Mouse (Mus musculus) heart, embryonic 13.5 days (tissue): ENCODE measurements around the gene Stk16. TPM values are rescaled to one million over a fixed set of nuclear protein-coding genes. Genes with fewer than 3 reads are reported as not detected.
"Not testable (repeated sequence)": the region's sequence is repeated elsewhere in the genome, so short reads cannot be mapped to it uniquely, and the experiment has no call there.

Source experiments
- ATAC-seq: fragments of 200-750 bp; cut with Nextera tagmentation; 2 replicates; pipeline ENCODE4 v1.8.0; 2017; ENCODE audit warnings: moderate TSS enrichment; ENCODE audit not compliant: insufficient number of reproducible peaks, low FRiP score, low TSS enrichment; ENCODE audit errors: extremely low read depth
- H3K27ac ChIP-seq: fragments of 300-500 bp; sonication (generic); replicated peaks from 2 replicates; pipeline ENCODE4 v1.5.1; 2015; ENCODE audit warnings: moderate library complexity, mild to moderate bottlenecking, inconsistent platforms
- H3K27me3 ChIP-seq: fragments of 300-500 bp; sonication (generic); replicated peaks from 2 replicates; pipeline ENCODE4 v1.6.1; 2015; ENCODE audit warnings: mild to moderate bottlenecking, inconsistent platforms
- H3K36me3 ChIP-seq: fragments of 300-500 bp; sonication (generic); 2 replicates; pipeline ENCODE4 v1.6.1; 2015; ENCODE audit warnings: mild to moderate bottlenecking, inconsistent platforms
- H3K4me1 ChIP-seq: fragments of 300-500 bp; sonication (generic); 2 replicates; pipeline ENCODE4 v1.6.1; 2015; ENCODE audit warnings: inconsistent platforms
- H3K4me2 ChIP-seq: fragments of 300-500 bp; sonication (generic); 2 replicates; pipeline ENCODE4 v1.6.1; 2015; ENCODE audit warnings: inconsistent platforms, mild to moderate bottlenecking, moderate library complexity
- H3K4me3 ChIP-seq: fragments of 300-500 bp; sonication (generic); 2 replicates; pipeline ENCODE4 v1.5.1; 2015; ENCODE audit warnings: moderate library complexity, mild to moderate bottlenecking, inconsistent platforms
- H3K9ac ChIP-seq: fragments of 300-500 bp; sonication (generic); 2 replicates; pipeline ENCODE4 v1.6.1; 2015; ENCODE audit warnings: inconsistent platforms, mild to moderate bottlenecking, moderate library complexity
- H3K9me3 ChIP-seq: fragments of 300-500 bp; sonication (generic); 2 replicates; pipeline ENCODE4 v1.6.1; 2016; ENCODE audit warnings: inconsistent platforms
- WGBS: fragments of 180-500 bp; shearing (Covaris S2); methylation state at CpG from one replicate; pipeline ENCODE4 v1.1.7; 2015; ENCODE audit warnings: mixed read lengths; 5-methylcytosine and 5-hydroxymethylcytosine counted together
- polyA plus RNA-seq: library from polyadenylated mRNA; unstranded; fragments of >200 nt; fragmentation: Nextera tagmentation; extraction: Ambion mirVana; gene quantifications from 2 replicates; pipeline ENCODE4 v1.2.1, GENCODE M21; 2015

The Stk16 gene
- polyA plus RNA-seq, 1 experiment from 2014 or later: 81.2 TPM

GRCm38 (mm10) chr1:75226138-75226537, 15.5 kb downstream of the Stk16 start:
- WGBS: 52% methylated on average over 2 of the region's 2 CpGs
- ATAC-seq: no peak
- no peak overlapping the region for H3K9ac ChIP-seq
- H3K27ac ChIP-seq: no peak overlapping the region
- no peaks in the 10 kb centered on the region for H3K9me3 ChIP-seq
- peaks cover 30% of the 10 kb centered on the region for H3K4me1 ChIP-seq
- H3K36me3 ChIP-seq: no peaks in the 10 kb centered on the region
- H3K4me2 ChIP-seq: no peak overlapping the region
- H3K4me3 ChIP-seq: no peak overlapping the region
- peaks cover 19% of the 10 kb centered on the region for H3K27me3 ChIP-seq

GRCm38 (mm10) chr1:75227653-75228052, 17.0 kb downstream of the Stk16 start:
- no peak for ATAC-seq

GRCm38 (mm10) chr1:75229158-75229557, 18.5 kb downstream of the Stk16 start:
- no peak for ATAC-seq
- H3K27ac ChIP-seq: no peak overlapping the region
- H3K4me2 ChIP-seq: no peak overlapping the region
- no peak overlapping the region for H3K9ac ChIP-seq
- peaks cover 32% of the 10 kb centered on the region for H3K4me1 ChIP-seq
- H3K27me3 ChIP-seq: peaks cover 3% of the 10 kb centered on the region
- 52% methylated on average over 4 of the region's 4 CpGs for WGBS
- no peaks in the 10 kb centered on the region for H3K36me3 ChIP-seq
- H3K9me3 ChIP-seq: no peaks in the 10 kb centered on the region
- H3K4me3 ChIP-seq: no peak overlapping the region

More at GRCm38 (mm10) chr1:75227653-75228052, 17.0 kb downstream of the Stk16 start:
- Histone ChIP-seq H3K4me2 (no peak overlapping the region), H3K27me3 (peaks cover 4% of the 10 kb centered on the region), H3K4me1 (peaks cover 30% of the 10 kb centered on the region), H3K9ac (no peak overlapping the region), H3K36me3 (no peaks in the 10 kb centered on the region), H3K4me3 (no peak overlapping the region), H3K9me3 (no peaks in the 10 kb centered on the region), H3K27ac (no peak overlapping the region)
- WGBS: 48% methylated on average over 1 of the region's 1 CpGs

- no peak overlapping the region for H3K4me3 ChIP-seq
- peaks cover 40% of the 10 kb centered on the region for H3K4me1 ChIP-seq
- H3K4me2 ChIP-seq: no peak overlapping the region
- no peaks in the 10 kb centered on the region; the same call in 1 of the 2 replicates for H3K27me3 ChIP-seq
- no peaks in the 10 kb centered on the region for H3K9me3 ChIP-seq
- no peak overlapping the region for H3K9ac ChIP-seq
- 64% methylated on average over 7 of the region's 7 CpGs for WGBS
- H3K36me3 ChIP-seq: no peaks in the 10 kb centered on the region
- H3K27ac ChIP-seq: no peak overlapping the region
- no peak for ATAC-seq
Measured at GRCm38 (mm10) chr1:75230335-75230994, 19.8 kb downstream of the Stk16 start.

GRCm38 (mm10) chr1:75231224-75231623, 20.6 kb downstream of the Stk16 start:
- H3K4me2 ChIP-seq: no peak overlapping the region

GRCm38 (mm10) chr1:75231664-75232152, 21.1 kb downstream of the Stk16 start, which contains the start of gene A630095N17Rik:
Gene A630095N17Rik, minus strand, starts transcription at chr1:75232102.
- Histone ChIP-seq H3K9ac (no peak within 1 kb of the TSS), H3K4me2 (no peak within 1 kb of the TSS), H3K4me3 (no peak within 1 kb of the TSS), H3K36me3 (no peaks in the 10 kb centered on the region), H3K27ac (no peak within 1 kb of the TSS), H3K4me1 (peaks cover 36% of the 10 kb centered on the region), H3K27me3 (no peaks in the 10 kb centered on the region; the same call in 1 of the 2 replicates), H3K9me3 (no peaks in the 10 kb centered on the region)
- ATAC-seq: no peak
- 66% methylated on average over 5 of the region's 5 CpGs for WGBS

More at GRCm38 (mm10) chr1:75231224-75231623, 20.6 kb downstream of the Stk16 start:
- Histone ChIP-seq H3K4me1 (peaks cover 40% of the 10 kb centered on the region), H3K9me3 (no peaks in the 10 kb centered on the region), H3K4me3 (no peak overlapping the region), H3K27me3 (no peaks in the 10 kb centered on the region; the same call in 1 of the 2 replicates), H3K9ac (no peak overlapping the region), H3K27ac (no peak overlapping the region), H3K36me3 (no peaks in the 10 kb centered on the region)
- 73% methylated on average over 4 of the region's 4 CpGs for WGBS
- no peak for ATAC-seq

GRCm38 (mm10) chr1:75232489-75232888, 21.9 kb downstream of the Stk16 start:
- not testable (repeated sequence) for H3K9me3 ChIP-seq, H3K4me2 ChIP-seq, H3K4me3 ChIP-seq, ATAC-seq, H3K27ac ChIP-seq, H3K36me3 ChIP-seq, H3K27me3 ChIP-seq, H3K9ac ChIP-seq
- peaks cover 36% of the 10 kb centered on the region for H3K4me1 ChIP-seq
- 61% methylated on average over 4 of the region's 4 CpGs for WGBS

GRCm38 (mm10) chr1:75234606-75235005, 24.0 kb downstream of the Stk16 start:
- WGBS: under 1% methylated on average over 8 of the region's 8 CpGs
- H3K4me1 ChIP-seq: peaks cover 35% of the 10 kb centered on the region
- H3K27me3 ChIP-seq: no peaks in the 10 kb centered on the region; the same call in 1 of the 2 replicates
- peaks cover 4% of the 10 kb centered on the region for H3K36me3 ChIP-seq
- H3K9me3 ChIP-seq: no peaks in the 10 kb centered on the region
- peak overlapping the region; percentile 37 for H3K4me2 ChIP-seq
- no peak overlapping the region for H3K4me3 ChIP-seq
- no peak overlapping the region for H3K9ac ChIP-seq
- peak overlapping the region; percentile 94; the same call in 1 of the 2 replicates for H3K27ac ChIP-seq
- no peak for ATAC-seq

- Histone ChIP-seq H3K4me3 (peak within 1 kb of the TSS; percentile 83), H3K4me1 (peaks cover 35% of the 10 kb centered on the region), H3K4me2 (peak within 1 kb of the TSS; percentile 95), H3K9me3 (no peaks in the 10 kb centered on the region), H3K9ac (peak within 1 kb of the TSS; percentile 93), H3K27me3 (no peaks in the 10 kb centered on the region; the same call in 1 of the 2 replicates), H3K27ac (peak within 1 kb of the TSS; percentile 94), H3K36me3 (peaks cover 21% of the 10 kb centered on the region)
- peak; percentile 87 for ATAC-seq
- under 1% methylated on average over 64 of the region's 64 CpGs for whole genome bisulfite sequencing
Measured at GRCm38 (mm10) chr1:75236117-75237050, 25.7 kb downstream of the Stk16 start, which contains the start of gene Dnajb2. Gene Dnajb2, plus strand, starts transcription at chr1:75236406.

- H3K27ac ChIP-seq: no peak overlapping the region
- H3K4me3 ChIP-seq: no peak overlapping the region
- H3K4me2 ChIP-seq: no peak overlapping the region
- H3K9ac ChIP-seq: no peak overlapping the region
- WGBS: 66% methylated on average over 10 of the region's 10 CpGs
- no peaks in the 10 kb centered on the region for H3K27me3 ChIP-seq
- ATAC-seq: no peak
- peaks cover 50% of the 10 kb centered on the region for H3K36me3 ChIP-seq
- H3K9me3 ChIP-seq: no peaks in the 10 kb centered on the region
- H3K4me1 ChIP-seq: peaks cover 29% of the 10 kb centered on the region
Measured at GRCm38 (mm10) chr1:75239591-75239990, 29.0 kb downstream of the Stk16 start.

- Histone ChIP-seq H3K4me2 (no peak overlapping the region), H3K9me3 (no peaks in the 10 kb centered on the region), H3K27ac (no peak overlapping the region), H3K9ac (no peak overlapping the region), H3K27me3 (no peaks in the 10 kb centered on the region), H3K36me3 (peaks cover 50% of the 10 kb centered on the region), H3K4me3 (no peak overlapping the region), H3K4me1 (peaks cover 24% of the 10 kb centered on the region)
- WGBS: 85% methylated on average over 14 of the region's 14 CpGs
- no peak for ATAC-seq
Measured at GRCm38 (mm10) chr1:75243411-75243810, 32.8 kb downstream of the Stk16 start.
